Mouse (Mus musculus) ovary, postnatal 14 days (tissue): ENCODE results near the gene Pigf.

ENCODE experiments used
- DNase-seq: peaks from one replicate; pipeline ENCODE4 v3.0.0; 2022; ENCODE audit warnings: low spot score

The Pigf gene

DNA sequence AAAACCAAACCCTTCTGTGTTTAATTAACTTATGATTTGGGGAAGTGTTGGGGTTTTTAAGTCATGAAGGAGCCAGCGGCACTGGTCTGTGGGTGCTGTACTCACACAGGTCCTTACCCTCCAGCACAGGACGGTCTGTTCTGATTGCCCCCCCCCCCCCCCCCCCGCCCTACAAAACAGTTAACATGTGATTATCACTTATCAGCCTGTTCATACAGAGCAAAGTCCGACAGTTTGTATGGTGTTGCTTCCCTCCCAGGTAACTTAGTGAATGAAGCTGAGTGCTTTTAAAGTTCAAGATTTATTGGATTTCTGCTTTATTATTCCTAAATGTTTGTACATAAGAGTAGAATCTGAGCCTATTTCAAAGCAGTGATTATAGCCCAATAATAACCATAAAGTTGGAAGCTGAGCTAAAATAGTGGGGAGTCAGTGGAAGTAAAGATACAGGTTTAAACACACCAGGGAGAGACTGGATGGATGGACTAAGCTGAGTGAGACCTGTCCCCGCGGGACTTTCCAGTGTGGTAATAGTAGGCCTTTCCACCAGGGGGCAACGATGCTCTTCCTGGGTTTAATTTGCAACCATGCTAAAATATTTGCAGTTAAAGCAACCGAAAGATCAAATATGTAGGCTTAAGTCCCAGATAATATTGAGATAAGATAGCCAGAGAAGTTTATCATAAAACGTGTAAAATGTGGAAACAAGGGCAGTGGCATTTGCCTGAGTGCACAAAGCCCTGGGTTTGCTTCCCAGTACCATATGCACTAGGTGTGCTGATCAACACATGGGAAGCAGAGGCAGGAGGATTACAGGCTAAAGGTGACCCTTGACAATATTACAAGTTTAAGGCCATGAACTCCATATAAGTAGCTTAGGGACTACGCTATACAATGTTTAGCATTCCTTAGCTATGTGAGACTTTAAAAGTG is 11.2 kb upstream of the Pigf start:
- no peak for DNase-seq

DNA sequence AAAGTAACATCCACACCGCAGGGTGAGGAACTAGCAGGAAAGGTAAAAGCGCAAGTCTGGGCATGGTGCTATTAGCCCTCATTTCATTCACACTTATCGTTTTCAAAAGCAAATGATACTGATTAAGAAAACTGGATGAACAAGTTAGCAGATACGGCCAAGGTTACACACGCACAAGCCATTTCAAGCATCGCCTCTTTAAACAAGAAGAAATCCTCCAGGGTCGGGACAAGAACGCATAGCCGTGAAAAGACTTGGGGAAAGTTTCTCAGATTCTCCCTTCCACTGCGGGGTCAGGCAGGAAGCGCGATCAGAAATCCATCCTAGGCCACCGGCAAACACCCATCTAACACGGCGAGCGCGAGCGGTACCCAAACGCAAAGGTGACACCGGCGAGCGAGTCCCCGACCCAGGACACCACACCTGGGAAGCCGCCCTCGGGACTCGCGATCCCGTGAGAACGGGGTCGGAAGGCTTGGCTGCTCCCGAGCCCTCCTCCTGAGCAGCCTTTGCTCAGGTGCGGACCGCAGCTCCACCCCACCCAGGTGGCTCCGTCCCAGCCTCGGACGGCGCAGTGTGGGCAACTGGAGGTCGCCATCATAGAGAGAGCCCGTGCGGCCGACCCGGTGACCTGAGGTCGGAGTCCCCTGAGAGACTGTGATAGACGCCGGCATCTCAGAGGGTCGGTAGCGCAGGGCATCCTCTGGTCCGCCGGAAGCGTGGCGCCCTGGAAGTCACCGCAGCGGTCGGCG is 539 bp downstream of the Pigf start:
- no peak for DNase-seq

DNA sequence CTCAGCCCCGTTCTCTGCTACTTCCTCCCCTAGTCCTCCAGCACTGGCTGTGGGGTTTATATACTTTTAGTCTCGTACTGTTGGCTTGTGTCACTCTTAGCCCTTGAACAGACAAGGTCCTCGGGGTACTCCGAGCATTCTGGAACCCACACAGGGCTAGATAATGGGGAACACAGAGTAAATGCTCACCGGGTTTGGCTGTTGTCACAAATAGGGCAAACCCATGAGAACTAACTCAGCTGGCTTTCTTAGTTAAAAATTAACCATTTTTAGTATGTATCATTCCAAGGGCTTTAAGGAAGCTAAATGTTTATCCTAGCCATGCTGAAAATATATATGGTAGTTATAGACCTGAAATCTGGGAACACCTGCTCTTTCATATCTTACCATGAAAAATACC is 5.5 kb downstream of the Pigf start:
- no peak for DNase-seq

DNA sequence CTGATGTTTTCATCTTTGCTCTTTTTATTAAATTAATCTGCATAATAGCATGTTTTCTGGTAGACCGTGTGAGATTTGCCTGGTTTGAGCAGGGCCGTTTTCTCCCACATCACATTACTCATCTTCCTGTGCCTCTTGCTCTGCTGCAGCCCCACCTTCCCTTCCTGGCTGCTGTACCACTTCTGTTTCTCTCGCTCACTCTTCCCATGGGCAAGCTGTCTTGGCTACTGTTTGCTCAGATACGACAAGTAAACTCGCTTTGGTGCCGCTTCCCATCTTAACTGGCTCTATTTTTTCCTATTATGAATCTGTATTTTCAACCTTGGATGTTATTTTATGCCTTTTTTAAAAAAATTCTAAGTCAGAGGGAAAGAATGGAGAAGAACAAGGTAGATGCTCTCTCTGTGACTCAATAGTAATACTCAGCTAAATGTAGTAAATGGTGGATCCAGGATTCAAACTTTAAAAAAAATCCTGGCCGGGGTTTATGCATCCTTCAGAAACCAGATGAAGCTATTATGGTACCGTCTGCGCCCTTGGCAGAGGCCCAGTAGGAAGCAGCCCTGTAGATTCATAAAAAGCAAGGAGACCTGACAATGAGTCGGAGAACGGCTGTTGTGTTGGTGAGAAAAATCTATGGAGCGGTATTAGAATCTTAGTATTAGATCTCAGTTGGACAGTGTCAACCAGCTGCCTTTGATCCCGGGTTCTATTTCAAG is 13.7 kb downstream of the Pigf start:
- no peak for DNase-seq

DNA sequence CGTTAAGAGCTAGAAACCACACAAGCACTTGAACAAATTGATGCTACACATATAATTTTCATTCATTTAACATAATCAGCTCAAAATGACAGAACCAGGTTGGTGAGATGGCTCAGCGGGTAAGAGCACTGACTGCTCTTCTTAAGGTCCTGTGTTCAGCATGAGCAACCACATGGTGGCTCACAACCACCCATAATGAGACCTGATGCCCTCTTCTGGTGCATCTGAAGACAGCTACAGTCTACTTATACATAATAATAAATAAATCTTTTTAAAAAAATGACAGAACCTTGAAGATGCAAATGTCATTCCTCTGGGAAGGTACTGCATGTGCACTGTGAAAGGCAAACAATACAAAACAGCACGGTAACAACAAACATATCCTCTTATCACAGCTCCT is 16.3 kb downstream of the Pigf start:
- no peak for DNase-seq

DNA sequence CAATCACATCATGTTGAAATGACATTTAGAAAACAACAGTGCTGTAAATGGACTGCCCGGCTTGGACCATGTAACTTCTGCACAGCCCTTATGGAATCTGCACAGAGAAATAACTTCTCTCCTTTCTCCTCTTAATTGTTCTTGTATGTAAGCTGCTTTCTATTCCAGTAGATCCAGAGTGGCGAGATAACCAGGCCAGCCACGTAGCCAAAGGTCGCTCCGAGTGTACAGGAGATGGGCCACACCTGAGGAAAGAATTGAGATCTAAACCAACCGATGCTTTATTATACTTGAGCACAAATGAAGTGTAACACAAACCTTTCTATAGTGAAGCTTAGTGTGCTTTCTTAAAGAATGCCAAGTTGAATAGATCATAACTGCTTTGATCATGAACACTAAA is 27.9 kb downstream of the Pigf start:
- no peak for DNase-seq

DNA sequence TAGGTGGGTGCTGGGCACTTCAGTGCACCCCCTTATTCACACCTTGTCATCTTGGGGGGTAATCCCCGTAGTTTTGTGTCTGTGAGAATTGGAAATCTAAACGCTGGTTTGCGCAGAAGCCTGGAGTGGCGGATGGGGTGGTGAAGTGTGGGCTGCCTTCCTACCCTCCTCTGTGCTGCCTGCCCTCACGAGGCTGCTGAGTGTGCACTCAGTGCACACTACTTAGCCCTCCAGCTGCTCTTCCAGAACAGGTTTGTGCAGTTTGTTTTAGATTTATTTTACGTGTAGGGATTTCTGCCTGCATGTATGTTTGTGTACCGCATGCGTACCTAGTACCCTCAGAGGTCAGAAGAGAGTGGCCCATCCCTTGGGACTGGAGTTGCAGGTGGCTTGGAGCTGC is 33.9 kb downstream of the Pigf start:
- no peak for DNase-seq

DNA sequence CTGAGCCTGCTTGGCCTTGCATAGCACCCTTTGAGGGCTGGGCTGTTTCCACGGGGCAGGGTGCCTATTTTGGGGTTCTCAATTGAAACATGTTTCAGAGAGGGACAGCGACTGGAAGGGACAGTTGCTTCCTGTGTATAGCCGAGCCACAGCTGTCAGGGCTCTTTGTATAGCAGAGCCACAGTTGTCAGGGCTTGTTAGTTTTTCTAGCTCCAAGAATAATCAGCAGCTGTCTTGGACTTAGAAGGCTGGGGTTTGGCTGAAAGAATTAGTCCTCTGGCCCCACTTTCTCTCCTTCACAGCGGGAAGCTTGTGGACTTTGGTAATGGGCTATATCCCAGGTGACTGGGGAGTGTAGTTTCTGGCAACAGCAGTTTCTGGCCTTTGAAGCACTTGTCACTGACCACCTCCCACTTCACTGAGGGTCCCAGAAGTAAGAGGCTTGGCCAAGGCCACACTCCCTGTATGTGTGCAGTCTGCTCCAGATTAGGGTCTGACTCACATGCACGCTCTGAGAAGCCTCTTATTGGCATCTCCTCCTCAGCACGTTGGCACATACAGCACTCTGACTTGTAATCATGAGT is 36.5 kb downstream of the Pigf start:
- DNase-seq: no peak

DNA sequence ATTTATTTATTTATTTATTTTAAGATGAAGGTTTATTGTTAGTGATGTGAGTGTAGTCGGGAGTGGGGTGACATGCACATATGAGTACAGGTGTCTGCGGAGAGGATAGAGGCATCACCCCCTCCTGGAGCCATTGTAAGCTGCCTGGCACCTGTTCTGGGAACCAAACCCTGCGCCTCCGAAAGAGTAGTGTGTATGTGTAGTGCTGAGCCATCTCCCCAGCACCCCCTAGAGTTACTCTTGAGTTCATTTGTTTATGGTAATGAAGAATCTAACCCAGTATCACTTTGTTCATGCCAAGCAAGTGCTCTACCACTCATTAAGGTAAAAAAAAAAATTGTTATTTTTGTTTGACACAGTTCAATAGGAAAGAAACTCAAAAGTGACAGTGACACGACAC is 37.0 kb downstream of the Pigf start:
- no peak for DNase-seq

DNA sequence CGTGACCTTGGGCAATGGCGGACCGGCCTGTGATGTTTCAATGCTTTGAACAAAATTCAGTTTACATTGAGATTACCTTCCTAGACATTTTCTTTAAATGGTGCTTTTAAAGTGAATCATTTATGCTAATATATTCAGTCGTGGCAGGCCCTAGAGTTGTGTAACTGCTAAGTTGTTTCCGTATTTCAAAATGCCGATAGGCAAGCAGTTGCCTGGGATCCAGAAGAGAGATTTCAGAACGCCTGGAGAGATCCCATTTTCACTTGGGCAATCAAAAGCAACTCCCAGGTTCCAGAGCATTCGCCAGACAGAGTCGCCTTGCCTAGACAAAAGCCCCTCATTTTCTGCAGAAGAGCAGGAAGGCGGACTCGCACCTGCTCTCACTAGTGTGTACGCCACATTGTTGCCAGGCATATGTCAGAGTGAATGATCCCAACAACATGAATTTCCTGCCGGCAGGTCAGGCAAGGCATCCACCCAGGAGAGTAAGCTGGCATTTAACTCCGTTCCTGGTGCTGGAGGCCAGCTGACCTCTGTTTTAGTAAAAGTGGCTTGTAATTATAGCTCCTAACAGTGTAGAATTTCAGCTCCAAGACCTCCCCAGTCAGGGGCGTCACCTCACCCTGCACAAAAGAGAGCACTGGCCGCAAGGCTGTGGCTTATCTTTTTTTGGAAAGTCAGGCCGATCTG is 38.6 kb downstream of the Pigf start:
- no peak for DNase-seq

DNA sequence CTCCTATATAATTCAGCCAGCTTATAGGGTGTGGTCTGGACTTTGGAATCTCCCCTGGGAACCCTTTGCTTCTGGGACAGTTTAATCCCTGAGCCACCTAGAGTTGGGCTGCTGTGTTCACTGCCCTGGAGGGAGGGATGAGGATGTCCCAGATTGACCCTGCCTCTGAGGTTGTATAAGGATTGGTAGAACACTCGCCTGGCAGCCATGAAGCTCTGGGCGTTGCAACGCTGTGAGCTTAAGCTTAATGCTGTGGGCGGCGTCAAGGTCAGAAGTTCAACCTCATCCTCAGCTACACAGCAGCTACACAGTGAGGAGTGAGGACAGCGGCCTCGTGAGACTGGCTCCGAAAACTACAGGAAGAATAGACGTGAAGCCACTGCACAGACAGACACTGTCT is 42.7 kb downstream of the Pigf start:
- DNase-seq: no peak

DNA sequence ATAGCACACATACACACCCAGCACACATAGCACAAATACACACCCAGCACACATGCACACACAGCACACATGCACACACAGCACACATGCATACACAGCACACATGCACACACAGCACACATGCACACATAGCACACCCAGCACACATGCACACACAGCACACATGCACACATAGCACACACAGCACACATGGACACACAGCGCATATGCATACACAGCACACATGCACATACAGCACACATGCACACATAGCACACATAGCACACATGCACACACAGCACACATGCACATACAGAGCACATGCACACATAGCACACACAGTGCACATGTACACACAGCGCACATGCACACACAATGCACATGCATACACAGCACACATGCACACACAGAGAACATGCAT is 43.5 kb downstream of the Pigf start:
- DNase-seq: no peak

DNA sequence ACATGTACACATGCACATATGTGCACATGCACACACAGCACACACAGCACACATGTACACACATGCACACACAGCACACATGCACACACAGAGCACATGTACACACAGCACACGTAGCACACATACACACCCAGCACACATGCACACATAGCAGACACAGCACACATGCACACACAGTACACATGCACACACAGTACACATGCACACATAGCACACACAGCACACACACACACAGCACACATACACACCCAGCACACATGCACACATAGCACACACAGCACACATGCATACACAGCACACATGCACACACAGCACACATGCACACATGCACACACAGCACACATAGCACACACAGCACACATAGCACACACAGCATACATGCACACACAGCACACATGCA is 44.0 kb downstream of the Pigf start:
- DNase-seq: no peak

DNA sequence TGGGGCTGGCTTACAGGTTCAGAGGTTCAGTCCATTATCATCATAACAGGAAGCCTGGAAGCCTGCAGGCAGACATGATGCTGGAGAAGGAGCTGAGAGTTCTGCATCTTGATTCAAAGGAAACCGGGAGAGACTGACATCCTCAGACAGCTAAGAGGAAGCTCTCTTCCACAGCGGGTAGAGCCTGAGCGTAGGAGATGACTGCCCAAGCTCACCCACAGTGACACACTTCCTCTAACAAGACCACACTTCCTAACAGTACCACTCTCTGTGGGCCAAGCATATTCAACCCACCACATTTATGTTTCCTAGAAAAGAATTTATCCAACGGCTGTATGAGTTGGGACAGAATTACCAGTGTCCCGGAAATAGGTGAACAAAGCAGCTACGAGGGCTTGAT is 46.7 kb downstream of the Pigf start:
- DNase-seq: no peak

DNA sequence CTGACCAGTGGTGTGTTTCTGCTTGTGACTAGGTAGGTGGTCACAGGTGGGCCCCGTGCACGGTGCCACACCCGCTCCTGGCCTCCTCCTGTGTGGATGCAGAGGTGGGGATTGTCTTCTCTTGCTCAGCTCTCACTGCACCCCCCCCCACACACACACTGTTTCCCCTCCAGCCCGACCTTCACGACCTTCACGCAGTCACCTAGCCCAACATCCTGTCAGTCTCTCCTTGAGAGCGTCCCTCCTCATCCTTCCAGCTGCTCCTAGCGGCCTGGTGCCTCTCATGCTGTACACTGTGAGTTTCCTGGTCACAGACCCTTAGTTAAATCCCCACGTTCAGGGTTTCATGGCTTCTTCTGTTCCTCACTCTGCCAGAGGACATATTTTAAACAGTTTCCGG is 48.8 kb downstream of the Pigf start:
- no peak for DNase-seq

DNA sequence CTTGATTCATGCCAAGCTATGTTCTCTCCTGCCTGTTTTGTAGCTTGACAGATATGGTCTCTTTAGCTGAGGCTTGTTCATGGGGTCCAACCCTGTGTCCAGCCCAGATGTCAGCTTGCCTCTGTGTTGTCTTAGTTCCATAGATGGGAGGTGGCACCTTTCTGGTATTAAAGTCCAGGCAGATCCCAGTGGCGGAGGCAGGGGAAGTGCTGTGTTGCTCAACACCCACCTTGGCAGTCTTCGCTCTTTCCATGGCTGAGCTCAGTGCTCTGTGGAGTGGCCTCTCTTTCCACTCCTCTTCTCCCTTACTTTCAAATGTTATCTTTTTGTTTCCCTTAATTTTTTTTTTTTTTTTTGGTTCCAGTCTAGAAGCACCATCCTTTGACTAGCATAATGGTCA is 52.1 kb downstream of the Pigf start:
- DNase-seq: no peak

DNA sequence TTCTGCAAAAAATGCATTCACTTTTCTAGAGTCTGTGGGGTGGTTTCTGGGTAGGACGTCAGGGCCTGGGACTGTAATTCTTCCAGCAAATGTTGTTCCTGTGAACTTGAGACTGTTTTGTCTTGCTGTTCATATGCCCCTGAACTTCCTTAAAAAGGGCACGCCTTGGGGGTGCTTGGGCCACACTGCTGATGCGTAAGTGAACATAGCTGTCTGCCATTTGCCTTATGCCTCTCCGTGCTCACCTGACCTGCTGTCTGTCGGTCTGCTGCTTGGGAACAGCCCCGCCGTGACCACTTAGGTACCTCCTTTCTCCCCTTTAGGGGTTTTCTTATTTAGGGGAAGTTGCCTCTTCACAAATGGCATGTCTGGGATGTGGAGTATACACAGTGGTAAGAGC is 53.3 kb downstream of the Pigf start:
- DNase-seq: no peak

DNA sequence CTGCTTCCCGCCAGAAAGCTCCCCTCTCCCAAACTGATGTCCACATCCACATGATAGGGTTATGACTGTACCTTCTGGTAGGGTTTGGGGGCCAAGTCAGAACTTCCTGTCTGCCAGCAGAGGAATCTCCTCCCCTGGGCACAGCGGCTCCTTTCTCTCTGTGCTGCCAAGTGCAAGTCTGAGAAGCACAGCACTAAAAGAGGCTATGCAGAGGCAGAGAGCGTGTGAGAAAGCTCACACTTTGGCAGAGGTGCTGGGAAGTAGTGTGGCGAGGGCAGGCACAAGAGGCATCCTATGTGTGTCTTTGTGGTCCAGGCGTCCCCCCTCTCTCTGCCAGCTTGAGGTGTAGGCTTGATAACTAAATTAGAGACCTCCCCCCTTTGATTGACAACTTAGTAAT is 54.2 kb downstream of the Pigf start:
- DNase-seq: no peak

DNA sequence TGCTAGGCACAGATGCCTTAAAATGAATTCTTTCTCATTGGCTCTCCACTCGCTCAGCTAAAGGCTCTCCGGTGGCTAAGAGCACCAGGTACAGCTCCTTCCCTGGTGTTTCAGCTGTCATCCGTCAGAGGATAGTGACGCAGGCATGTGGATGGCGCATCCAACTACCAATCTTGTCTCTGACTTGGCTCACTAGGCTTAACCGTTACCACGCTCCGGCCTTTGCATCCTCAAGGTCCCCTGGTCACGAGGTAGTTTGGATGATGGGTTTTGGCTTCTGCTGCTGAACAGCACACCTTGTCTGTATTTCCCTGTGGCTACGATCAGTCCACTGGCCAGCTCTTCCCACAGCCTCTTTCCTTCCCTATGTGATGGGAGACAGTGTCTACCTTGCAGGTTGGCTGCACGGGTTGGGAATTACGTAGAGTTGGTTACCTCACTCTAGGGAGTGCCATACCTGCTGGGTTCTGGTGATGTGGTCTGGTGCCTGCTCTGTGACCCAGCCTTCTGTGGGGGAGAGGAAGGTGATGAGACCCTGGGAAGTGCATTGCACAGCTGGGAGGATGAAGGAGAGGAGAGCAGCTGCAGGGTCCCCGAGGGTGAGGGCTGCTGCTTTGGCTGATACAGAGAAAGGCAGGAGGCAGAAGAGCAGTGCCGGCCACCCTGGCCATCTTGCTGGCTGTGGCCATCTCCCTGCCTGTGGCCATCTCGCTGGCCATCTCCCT is 55.0 kb downstream of the Pigf start:
- no peak for DNase-seq

DNA sequence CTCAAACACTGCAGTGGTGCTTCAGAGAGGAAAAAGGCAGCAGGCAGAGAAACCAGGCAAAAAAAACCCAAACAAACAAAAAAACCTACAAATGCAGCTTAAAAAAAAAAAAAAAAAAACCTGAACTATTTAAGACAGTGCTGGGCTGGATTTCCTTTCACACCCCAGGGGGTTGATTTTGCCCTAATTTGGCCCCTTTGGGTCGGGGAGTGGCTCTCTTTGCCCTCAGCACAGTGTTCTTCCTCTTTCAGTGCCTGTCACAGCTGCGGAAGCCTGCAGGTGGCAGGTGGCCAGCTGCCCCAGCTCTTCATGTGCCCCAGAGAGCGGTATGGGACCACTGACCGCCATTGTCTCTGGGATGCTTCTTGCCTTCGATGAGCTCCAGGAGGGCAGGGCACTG is 55.6 kb downstream of the Pigf start:
- DNase-seq: no peak

DNA sequence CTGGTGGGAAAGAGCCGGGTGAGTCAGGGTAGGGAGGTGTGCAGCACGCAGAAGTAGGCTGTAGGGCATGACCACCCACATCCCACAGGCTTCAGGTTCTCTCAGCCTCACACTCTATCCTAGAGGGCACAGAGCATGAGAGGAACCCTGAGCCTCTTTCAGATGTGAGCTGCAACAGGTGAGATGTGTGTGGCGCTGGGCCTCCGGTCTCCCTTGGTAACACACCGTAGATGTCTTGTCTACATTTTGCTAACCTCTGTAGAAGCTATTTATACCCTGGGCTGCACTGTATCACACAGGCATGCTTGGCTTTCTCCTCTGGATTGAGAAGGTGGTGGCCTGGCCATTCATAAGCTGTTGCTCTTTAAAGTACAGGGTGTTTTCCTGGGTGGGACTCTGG is 56.6 kb downstream of the Pigf start:
- DNase-seq: no peak
